Mouse (Mus musculus) heart, postnatal 36 days (tissue): ENCODE results near the gene Nipbl. TPM values are rescaled to one million over a fixed set of nuclear protein-coding genes. Genes with fewer than 3 reads are reported as not detected.

ENCODE experiments used
- DNase-seq, 2 experiments: peaks; one replicate each; pipeline ENCODE4 v3.0.0; 2021 to 2022
- intact Hi-C: fragments of 180-260 bp; cut with DNase I; formaldehyde crosslinking; loops from one replicate; pipeline ENCODE4 v1.15.1; 2025
- total RNA-seq, 2 experiments: library from RNA; stranded (reverse); gene quantifications; 2 replicates each; pipeline ENCODE4 v1.2.3; 2021

Gene Nipbl
- total RNA-seq, 2 experiments from 2014 or later: 29.8 to 30.9 TPM

GRCm38 (mm10) chr15:8429502-8429901, 14.8 kb downstream of the Nipbl start:
- intact Hi-C loops: no loop called here
- no peak for DNase-seq

GRCm38 (mm10) chr15:8420909-8421308, 23.4 kb downstream of the Nipbl start:
- no peak for DNase-seq
- intact Hi-C loops: no loop called here

GRCm38 (mm10) chr15:8416500-8417138, 27.6 kb downstream of the Nipbl start:
- intact Hi-C loops: no loop called here

GRCm38 (mm10) chr15:8413356-8413755, 30.9 kb downstream of the Nipbl start:
- DNase-seq: no peak
- intact Hi-C loops: no loop called here

More at GRCm38 (mm10) chr15:8416500-8417138, 27.6 kb downstream of the Nipbl start:
- no peak for DNase-seq

- intact Hi-C loops: no loop called here
- DNase-seq: no peak
Measured at GRCm38 (mm10) chr15:8411873-8412272, 32.4 kb downstream of the Nipbl start.

- intact Hi-C loops: no loop called here
- DNase-seq: no peak
Measured at GRCm38 (mm10) chr15:8411168-8411837, 33.0 kb downstream of the Nipbl start.

GRCm38 (mm10) chr15:8407082-8407481, 37.2 kb downstream of the Nipbl start:
- intact Hi-C loops: no loop called here

GRCm38 (mm10) chr15:8406219-8406618, 38.0 kb downstream of the Nipbl start:
- intact Hi-C loops: no loop called here
- no peak for DNase-seq

More at GRCm38 (mm10) chr15:8407082-8407481, 37.2 kb downstream of the Nipbl start:
- DNase-seq: no peak

- intact Hi-C loops: no loop called here
- no peak for DNase-seq
Measured at GRCm38 (mm10) chr15:8402591-8402990, 41.7 kb downstream of the Nipbl start.

- intact Hi-C loops: no loop called here
Measured at GRCm38 (mm10) chr15:8401536-8401935, 42.7 kb downstream of the Nipbl start.

GRCm38 (mm10) chr15:8391764-8392163, 52.5 kb downstream of the Nipbl start:
- DNase-seq: no peak
- intact Hi-C loops: no loop called here

More at GRCm38 (mm10) chr15:8401536-8401935, 42.7 kb downstream of the Nipbl start:
- peak; percentile 15 to 41 for DNase-seq

- intact Hi-C loops: loop anchor here (2.0 to 5.0 kb wide), 2 partner anchors 63 to 205 kb away; partner anchors contain the start of gene Nipbl
- DNase-seq: peak; percentile 17 to 26
Measured at GRCm38 (mm10) chr15:8382213-8382612, 62.0 kb downstream of the Nipbl start.

- DNase-seq: no peak
- intact Hi-C loops: no loop called here
Measured at GRCm38 (mm10) chr15:8375657-8376056, 68.6 kb downstream of the Nipbl start.

GRCm38 (mm10) chr15:8374724-8375123, 69.5 kb downstream of the Nipbl start:
- DNase-seq: no peak
- intact Hi-C loops: no loop called here

GRCm38 (mm10) chr15:8347104-8347773, 97.0 kb downstream of the Nipbl start:
- DNase-seq: no peak

GRCm38 (mm10) chr15:8340596-8340995, 103.7 kb downstream of the Nipbl start:
- DNase-seq: no peak
- intact Hi-C loops: no loop called here

More at GRCm38 (mm10) chr15:8347104-8347773, 97.0 kb downstream of the Nipbl start:
- intact Hi-C loops: no loop called here

- intact Hi-C loops: no loop called here
- DNase-seq: no peak
Measured at GRCm38 (mm10) chr15:8331547-8331946, 112.7 kb downstream of the Nipbl start.

GRCm38 (mm10) chr15:8325629-8326028, 118.6 kb downstream of the Nipbl start:
- no peak for DNase-seq

GRCm38 (mm10) chr15:8324833-8325232, 119.4 kb downstream of the Nipbl start:
- DNase-seq: no peak
- intact Hi-C loops: no loop called here

More at GRCm38 (mm10) chr15:8325629-8326028, 118.6 kb downstream of the Nipbl start:
- intact Hi-C loops: no loop called here

GRCm38 (mm10) chr15:8324061-8324460, 120.2 kb downstream of the Nipbl start:
- intact Hi-C loops: no loop called here
- DNase-seq: no peak

- no peak for DNase-seq
- intact Hi-C loops: no loop called here
Measured at GRCm38 (mm10) chr15:8321491-8321890, 122.8 kb downstream of the Nipbl start.
